In the genomic region with DNA sequence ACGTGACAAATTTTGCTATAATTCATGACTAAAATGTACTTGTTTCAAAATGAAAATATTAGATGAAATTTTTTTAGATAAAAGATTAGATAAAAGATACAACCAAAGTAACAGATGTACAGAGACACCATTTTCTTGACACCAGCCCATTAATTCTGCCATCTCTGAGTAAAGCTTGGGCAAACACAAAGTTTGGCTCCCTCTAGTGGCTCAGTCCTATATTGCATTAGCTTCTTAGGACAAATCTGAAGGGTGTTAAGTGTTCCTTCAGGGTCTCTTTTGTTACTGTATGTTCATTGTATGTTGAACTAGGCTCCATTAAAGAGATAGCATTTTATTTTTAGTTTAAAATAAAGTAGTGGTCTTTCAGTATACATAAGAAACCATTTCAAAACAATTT, we compare ENCODE assay signal across 8 mouse cellular contexts. TPM values are rescaled to one million over a fixed set of nuclear protein-coding genes. Genes with fewer than 3 reads are reported as not detected.
DNase-seq lines count a peak whose midpoint lies in the region; ATAC-seq and TF ChIP-seq lines count a peak whose summit lies in the region.

No protein-coding gene starts in this region.

- no peak overlapping the region for H3K9ac ChIP-seq in midbrain, embryonic 14.5 days (replicated peaks; ENCODE audit: low read length)
- H3K9ac ChIP-seq in midbrain, embryonic 13.5 days (replicated peaks) = no peak overlapping the region

- H3K4me2 ChIP-seq in midbrain, embryonic 14.5 days (ENCODE audit: low read length) = no peak overlapping the region
- H3K4me2 ChIP-seq in midbrain, embryonic 13.5 days (replicated peaks) = no peak overlapping the region

- intact Hi-C loops in gastrocnemius, adult 2 months (cut with DNase I) = no loop called here
- intact Hi-C loops in gastrocnemius, postnatal 14 days (cut with DNase I; ENCODE audit: low total_unique reads) = no loop called here

- no peak for ATAC-seq in midbrain, embryonic 14.5 days (ENCODE audit: low FRiP score, low TSS enrichment)
- ATAC-seq in midbrain, embryonic 13.5 days = no peak
- peak; percentile 81 for ATAC-seq in erythroid progenitor cell, adult 5-6 weeks (replicated peaks; ENCODE audit: low FRiP score, poor library complexity, severe bottlenecking)

- 98% methylated on average over 1 of the region's 1 CpGs for WGBS in midbrain, embryonic 14.5 days
- WGBS in midbrain, embryonic 13.5 days = 97% methylated on average over 1 of the region's 1 CpGs

- no peaks in the 10 kb centered on the region for H3K27me3 ChIP-seq in midbrain, embryonic 14.5 days (ENCODE audit: control insufficient read depth, insufficient read depth, low read length)
- no peaks in the 10 kb centered on the region for H3K27me3 ChIP-seq in midbrain, embryonic 13.5 days

- no peaks in the 10 kb centered on the region for H3K9me3 ChIP-seq in midbrain, embryonic 14.5 days (ENCODE audit: control insufficient read depth, low read length)
- H3K9me3 ChIP-seq in midbrain, embryonic 13.5 days = no peaks in the 10 kb centered on the region

- TF ChIP-seq CTCF in gastrocnemius, adult 2 months (IDR thresholded peaks at IDR 0.05) = peak; percentile 95

- H3K27ac ChIP-seq in gastrocnemius, adult 2 months = no peak overlapping the region
- no peak overlapping the region for H3K27ac ChIP-seq in midbrain, embryonic 14.5 days (replicated peaks; ENCODE audit: low read depth, low read length)
- no peak overlapping the region for H3K27ac ChIP-seq in midbrain, embryonic 13.5 days

- no peaks in the 10 kb centered on the region for H3K4me1 ChIP-seq in midbrain, embryonic 14.5 days (ENCODE audit: control insufficient read depth, insufficient read depth, low read length)
- H3K4me1 ChIP-seq in midbrain, embryonic 13.5 days (replicated peaks) = no peaks in the 10 kb centered on the region

- DNase-seq in gastrocnemius, adult 2 months = no peak
- DNase-seq in gastrocnemius, postnatal 14 days = no peak
- DNase-seq in midbrain, embryonic 14.5 days = peak; percentile 93
- DNase-seq in adipocyte (ENCODE audit: low spot score) = peak; percentile 90
- peak; percentile 62 for DNase-seq in lung, postnatal 25 days (ENCODE audit: low spot score)
- DNase-seq in testis, postnatal 10 days (ENCODE audit: low spot score) = peak; percentile 62

- H3K4me3 ChIP-seq in gastrocnemius, adult 2 months = no peak overlapping the region
- no peak overlapping the region for H3K4me3 ChIP-seq in midbrain, embryonic 14.5 days (replicated peaks; ENCODE audit: low read depth, low read length)
- H3K4me3 ChIP-seq in midbrain, embryonic 13.5 days (replicated peaks) = no peak overlapping the region

- no peaks in the 10 kb centered on the region for H3K36me3 ChIP-seq in midbrain, embryonic 14.5 days (ENCODE audit: control insufficient read depth, insufficient read depth, low read length)
- H3K36me3 ChIP-seq in midbrain, embryonic 13.5 days = no peaks in the 10 kb centered on the region

RNA-seq across cellular contexts. Expression of gene 4921507P07Rik, which starts 8.2 kb away (rescaled TPM):
- total RNA-seq in gastrocnemius, adult 2 months (2021) = under 1 TPM; 0.31 to 0.69 TPM
- total RNA-seq in gastrocnemius, postnatal 14 days (2021) = under 1 TPM; 0.11 to 0.16 TPM
- polyA plus RNA-seq in midbrain, embryonic 14.5 days (2014; fragmentation: Nextera tagmentation; extraction: Ambion mirVana) = 3.2 and 3.5 TPM in 2 replicates
- 1.9 and 2.9 TPM in 2 replicates for polyA plus RNA-seq in midbrain, embryonic 13.5 days (2015; fragmentation: Nextera tagmentation; extraction: Ambion mirVana)
- total RNA-seq in erythroid progenitor cell, adult 5-6 weeks (2015; ENCODE audit: low replicate concordance) = 2.1 TPM in 1 of 2 replicates, not detected in the other
- total RNA-seq in erythroid progenitor cell, adult 5-6 weeks (2017; ENCODE audit: low replicate concordance) = not detected in 2 replicates

RNA-seq across cellular contexts. Expression of gene Cycs, which starts 21.9 kb away (rescaled TPM):
- 100 to 1,000 TPM in 1 of 2 experiments, 10 to 100 TPM in 1; 86.8 to 134 TPM for total RNA-seq in gastrocnemius, adult 2 months (2021)
- 100 to 1,000 TPM in 1 of 2 experiments, 10 to 100 TPM in 1; 95.1 to 115 TPM for total RNA-seq in gastrocnemius, postnatal 14 days (2021)
- 70.5 and 77.8 TPM in 2 replicates for polyA plus RNA-seq in midbrain, embryonic 14.5 days (2014; fragmentation: Nextera tagmentation; extraction: Ambion mirVana)
- 66.0 and 73.9 TPM in 2 replicates for polyA plus RNA-seq in midbrain, embryonic 13.5 days (2015; fragmentation: Nextera tagmentation; extraction: Ambion mirVana)
- 23.1 and 31.4 TPM in 2 replicates for total RNA-seq in erythroid progenitor cell, adult 5-6 weeks (2015; ENCODE audit: low replicate concordance)
- 21.3 and 28.6 TPM in 2 replicates for total RNA-seq in erythroid progenitor cell, adult 5-6 weeks (2017; ENCODE audit: low replicate concordance)

Comparison
In these comparisons a context has a peak if more than half of its experiments do, and no peak if none do; other contexts are left out.
1. DNase-seq: peak in midbrain, embryonic 14.5 days (single experiment), adipocyte (single experiment), lung, postnatal 25 days (single experiment) and testis, postnatal 10 days (single experiment); none in gastrocnemius, adult 2 months (single experiment) and gastrocnemius, postnatal 14 days (single experiment).